Comparison of ENCODE assay signal across 9 mouse cellular contexts in genomic region chr13:36506315-36506714, GRCm38 (mm10).
DNase-seq lines count a peak whose midpoint lies in the region; ATAC-seq and TF ChIP-seq lines count a peak whose summit lies in the region.
"Had no signal": no experiment of that assay in that cellular context is flagged by ENCODE, and none has a peak within 500 bp of the region (broad histone marks: within the 10 kb centered on the region; RNA-seq: fewer than 3 reads in every experiment).

No protein-coding gene starts in this region.

- WGBS in embryonic facial prominence, embryonic 14.5 days: 72% methylated on average over 5 of the region's 5 CpGs
- 82% methylated on average over 5 of the region's 5 CpGs for WGBS in embryonic facial prominence, embryonic 10.5 days
- WGBS in lung, embryonic 16.5 days: 65% methylated on average over 5 of the region's 5 CpGs
- WGBS in limb, embryonic 10.5 days: 89% methylated on average over 5 of the region's 5 CpGs
- WGBS in kidney, adult 2 months: 71% methylated on average over 5 of the region's 5 CpGs

- no peaks in the 10 kb centered on the region for H3K36me3 ChIP-seq in embryonic facial prominence, embryonic 14.5 days (ENCODE audit: control insufficient read depth, insufficient read depth, low read length)
- no peaks in the 10 kb centered on the region for H3K36me3 ChIP-seq in embryonic facial prominence, embryonic 10.5 days (replicated peaks)
- H3K36me3 ChIP-seq in lung, embryonic 16.5 days (ENCODE audit: control insufficient read depth, insufficient read depth, low read length): no peaks in the 10 kb centered on the region
- no peaks in the 10 kb centered on the region for H3K36me3 ChIP-seq in limb, embryonic 10.5 days
- no peaks in the 10 kb centered on the region for H3K36me3 ChIP-seq in kidney, adult 2 months (ENCODE audit: control insufficient read depth, insufficient read depth, low read length)

- H3K9me3 ChIP-seq in embryonic facial prominence, embryonic 14.5 days (ENCODE audit: control insufficient read depth, low read length): no peaks in the 10 kb centered on the region
- no peaks in the 10 kb centered on the region for H3K9me3 ChIP-seq in embryonic facial prominence, embryonic 10.5 days
- no peaks in the 10 kb centered on the region for H3K9me3 ChIP-seq in lung, embryonic 16.5 days (ENCODE audit: control insufficient read depth, low read length)
- H3K9me3 ChIP-seq in limb, embryonic 10.5 days (replicated peaks): no peaks in the 10 kb centered on the region

- H3K9ac ChIP-seq in embryonic facial prominence, embryonic 14.5 days (ENCODE audit: low read depth, low read length): no peak overlapping the region
- no peak overlapping the region for H3K9ac ChIP-seq in lung, embryonic 16.5 days (ENCODE audit: low read length)
- H3K9ac ChIP-seq: hindbrain, embryonic 14.5 days had no signal

- TF ChIP-seq POLR2A in kidney, adult 2 months (IDR thresholded peaks at IDR 0.05; ENCODE audit: low read depth, low read length): no peak

- no peak overlapping the region for H3K4me2 ChIP-seq in embryonic facial prominence, embryonic 14.5 days (ENCODE audit: low read depth, low read length)
- no peak overlapping the region for H3K4me2 ChIP-seq in lung, embryonic 16.5 days (ENCODE audit: low read depth, low read length)
- H3K4me2 ChIP-seq: hindbrain, embryonic 14.5 days had no signal

- no peaks in the 10 kb centered on the region for H3K4me1 ChIP-seq in embryonic facial prominence, embryonic 14.5 days (ENCODE audit: control insufficient read depth, insufficient read depth, low read length)
- H3K4me1 ChIP-seq in embryonic facial prominence, embryonic 10.5 days: no peaks in the 10 kb centered on the region
- H3K4me1 ChIP-seq in lung, embryonic 16.5 days (replicated peaks; ENCODE audit: control insufficient read depth, insufficient read depth, low read length): no peaks in the 10 kb centered on the region
- H3K4me1 ChIP-seq in limb, embryonic 10.5 days: no peaks in the 10 kb centered on the region
- no peaks in the 10 kb centered on the region for H3K4me1 ChIP-seq in kidney, adult 2 months (ENCODE audit: control insufficient read depth, insufficient read depth, low read length)

- no peak overlapping the region for H3K4me3 ChIP-seq in embryonic facial prominence, embryonic 14.5 days (ENCODE audit: low read depth, low read length)
- no peak overlapping the region for H3K4me3 ChIP-seq in embryonic facial prominence, embryonic 10.5 days
- H3K4me3 ChIP-seq in lung, embryonic 16.5 days (ENCODE audit: low read length): no peak overlapping the region
- H3K4me3 ChIP-seq in limb, embryonic 10.5 days: no peak overlapping the region
- H3K4me3 ChIP-seq in kidney, adult 2 months (ENCODE audit: insufficient read depth, low read depth, low read length): no peak overlapping the region

- peak; percentile 16 for DNase-seq in embryonic facial prominence, embryonic 14.5 days (ENCODE audit: low spot score)
- no peak for DNase-seq in embryonic facial prominence, embryonic 10.5 days (ENCODE audit: low spot score)
- DNase-seq in cerebellum, postnatal 10 days: peak; percentile 81 to 88
- peak; percentile 30 for DNase-seq in heart, adult 8-10 months (ENCODE audit: low spot score)
- DNase-seq in limb, embryonic 10.5 days (ENCODE audit: low spot score): no peak
- DNase-seq in kidney, adult 2 months: no peak
- DNase-seq in neural tube, embryonic 10.5 days (ENCODE audit: extremely low spot score, low spot score): no peak

- ATAC-seq in embryonic facial prominence, embryonic 14.5 days (ENCODE audit: low read depth): no peak
- peak; percentile 59; the same call in 1 of the 2 replicates for ATAC-seq in lung, embryonic 16.5 days (ENCODE audit: low read depth)

- no peak for TF ChIP-seq CTCF in kidney, adult 2 months (conservative IDR thresholded peaks at IDR 0.05; ENCODE audit: insufficient read depth, insufficient read length, low read depth, low read length)

- H3K27ac ChIP-seq in embryonic facial prominence, embryonic 14.5 days (replicated peaks; ENCODE audit: low read depth, low read length): no peak overlapping the region
- H3K27ac ChIP-seq in embryonic facial prominence, embryonic 10.5 days (replicated peaks): no peak overlapping the region
- no peak overlapping the region for H3K27ac ChIP-seq in lung, embryonic 16.5 days (ENCODE audit: low read length)
- no peak overlapping the region for H3K27ac ChIP-seq in limb, embryonic 10.5 days
- no peak overlapping the region for H3K27ac ChIP-seq in kidney, adult 2 months (ENCODE audit: insufficient read depth, low read depth, low read length)
- H3K27ac ChIP-seq: hindbrain, embryonic 14.5 days had no signal

- no peaks in the 10 kb centered on the region for H3K27me3 ChIP-seq in embryonic facial prominence, embryonic 14.5 days (replicated peaks; ENCODE audit: control insufficient read depth, insufficient read depth, low read length)
- H3K27me3 ChIP-seq in embryonic facial prominence, embryonic 10.5 days (replicated peaks; ENCODE audit: low read depth, poor library complexity, severe bottlenecking): no peaks in the 10 kb centered on the region
- no peaks in the 10 kb centered on the region for H3K27me3 ChIP-seq in lung, embryonic 16.5 days (ENCODE audit: control insufficient read depth, insufficient read depth, low read depth, low read length)
- H3K27me3 ChIP-seq in limb, embryonic 10.5 days (ENCODE audit: low read depth, poor library complexity, severe bottlenecking): no peaks in the 10 kb centered on the region
- no peaks in the 10 kb centered on the region for H3K27me3 ChIP-seq in kidney, adult 2 months (replicated peaks; ENCODE audit: control insufficient read depth, insufficient read depth, low read length)

Comparison
In these comparisons a context has a peak if more than half of its experiments do, and no peak if none do; other contexts are left out.
1. DNase-seq: peak in embryonic facial prominence, embryonic 14.5 days (single experiment), cerebellum, postnatal 10 days (2 of 2) and heart, adult 8-10 months (single experiment); none in embryonic facial prominence, embryonic 10.5 days (single experiment), limb, embryonic 10.5 days (single experiment), kidney, adult 2 months (single experiment) and neural tube, embryonic 10.5 days (single experiment).